Mouse (Mus musculus) lung, postnatal 25 days (tissue): Measurements from ENCODE around the gene Sirt4.

Experiments used
- DNase-seq: peaks from one replicate; pipeline ENCODE4 v3.0.0; 2022; ENCODE audit warnings: low spot score

Sirt4 gene

DNA sequence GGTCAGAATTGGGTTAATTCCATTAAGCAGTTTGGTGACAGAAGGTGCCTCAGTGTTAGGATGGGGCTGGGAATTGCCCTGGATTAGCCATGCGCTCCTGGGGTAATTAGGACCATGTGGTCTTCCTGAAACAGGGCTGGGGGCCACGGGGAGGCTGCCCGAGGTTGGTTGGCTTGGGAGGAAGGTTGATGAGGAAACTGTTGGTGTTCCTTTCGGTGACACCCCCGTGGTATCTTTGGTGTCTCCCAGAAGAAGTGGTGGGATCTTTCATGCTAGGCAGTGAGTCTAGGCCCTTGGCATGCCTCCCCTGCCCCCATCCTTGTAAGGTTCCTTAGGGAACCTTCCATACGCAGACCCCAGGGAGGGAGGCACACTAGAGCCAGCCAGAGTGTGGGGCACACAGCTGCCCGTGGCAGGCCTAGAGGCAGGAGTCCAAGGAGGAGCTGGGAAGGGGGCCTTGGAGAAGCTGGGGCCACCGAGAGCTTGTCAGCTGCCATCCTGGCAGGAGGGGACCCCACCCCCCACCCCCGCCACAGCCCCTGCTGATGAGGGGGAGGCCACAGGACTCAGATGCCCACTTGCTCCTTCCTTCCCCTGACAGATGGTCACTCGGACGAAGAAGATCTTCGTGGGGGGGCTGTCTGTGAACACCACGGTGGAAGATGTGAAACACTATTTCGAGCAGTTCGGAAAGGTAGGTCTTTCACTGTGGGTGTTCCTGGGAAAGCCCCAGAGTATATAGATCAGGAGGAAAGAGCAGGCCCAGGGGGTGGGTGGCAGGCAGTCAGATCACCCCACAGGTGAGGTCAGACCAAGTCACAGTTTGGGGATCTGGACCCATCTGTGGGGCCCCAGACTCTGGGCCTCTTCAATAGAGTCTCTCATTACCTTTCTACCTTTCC, 49.4 kb downstream of the Sirt4 start:
- DNase-seq: no peak

DNA sequence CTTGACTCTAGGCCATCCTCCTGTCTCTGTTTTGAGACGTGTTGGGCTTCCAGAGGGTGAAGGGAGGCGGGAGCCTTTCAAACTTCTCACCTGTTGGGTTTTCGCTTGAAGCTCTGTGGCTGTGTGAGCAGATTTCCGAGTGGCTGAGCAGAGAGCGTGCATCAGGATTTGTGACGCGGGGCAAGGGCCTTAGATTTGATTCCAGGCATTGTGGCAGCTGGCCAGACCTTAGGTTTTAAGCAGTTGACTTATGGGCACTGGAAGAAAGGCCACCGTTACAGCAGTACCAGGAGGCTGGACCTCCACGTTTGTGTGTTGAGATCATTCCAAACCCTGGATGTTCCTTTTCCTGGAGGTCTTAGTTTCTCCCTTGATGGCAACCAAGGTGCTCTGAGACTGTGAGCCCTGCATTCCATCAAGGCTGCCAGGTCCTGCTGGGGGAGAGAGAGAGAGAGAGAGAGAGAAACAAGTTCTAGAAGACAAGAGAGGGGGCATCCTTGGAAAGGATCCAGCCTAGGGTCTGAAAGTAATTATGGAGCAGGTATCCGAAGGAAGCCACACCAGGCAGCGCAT, 50.2 kb downstream of the Sirt4 start:
- DNase-seq: no peak

GRCm38 (mm10) chr5:115433191-115433590, 51.3 kb downstream of the Sirt4 start:
- DNase-seq: no peak

DNA sequence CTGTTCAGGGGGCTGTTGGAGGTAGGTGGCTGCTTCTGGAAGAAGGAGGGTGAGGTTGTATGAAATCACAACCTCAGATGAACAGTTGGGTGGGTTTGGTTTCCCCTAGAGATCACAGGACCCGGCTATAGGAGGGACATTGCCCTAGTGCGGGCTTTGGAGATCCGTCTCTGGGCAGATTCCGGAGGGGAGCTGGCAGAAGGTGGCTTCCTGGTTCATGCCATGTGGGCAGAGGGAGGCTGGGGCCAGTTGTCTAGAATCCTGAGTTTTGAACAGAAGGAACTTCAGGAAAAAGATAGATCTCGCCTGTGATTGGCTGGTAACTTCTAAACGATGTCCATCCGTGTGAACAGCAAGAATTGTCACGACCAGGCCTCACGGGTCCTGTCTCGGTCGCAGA, 52.1 kb downstream of the Sirt4 start:
- DNase-seq: no peak

DNA sequence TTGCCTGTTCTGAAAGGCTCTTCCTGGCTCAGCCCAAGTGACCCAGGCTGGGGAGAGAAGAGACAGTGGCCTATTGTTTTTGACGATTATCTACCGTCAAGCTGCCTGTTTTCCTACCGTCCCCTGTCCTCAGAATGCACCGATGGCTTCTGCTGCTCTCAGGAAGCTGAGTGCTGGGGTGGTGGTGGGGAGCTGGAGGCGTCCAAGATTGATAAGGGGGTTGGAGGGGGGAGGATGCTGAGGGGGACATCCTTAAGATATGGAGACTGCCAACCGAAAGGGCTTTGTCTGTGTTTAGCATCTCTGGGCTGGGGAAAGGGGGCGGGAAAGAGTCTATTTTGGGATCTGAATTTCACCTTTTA, 52.6 kb downstream of the Sirt4 start:
- no peak for DNase-seq

DNA sequence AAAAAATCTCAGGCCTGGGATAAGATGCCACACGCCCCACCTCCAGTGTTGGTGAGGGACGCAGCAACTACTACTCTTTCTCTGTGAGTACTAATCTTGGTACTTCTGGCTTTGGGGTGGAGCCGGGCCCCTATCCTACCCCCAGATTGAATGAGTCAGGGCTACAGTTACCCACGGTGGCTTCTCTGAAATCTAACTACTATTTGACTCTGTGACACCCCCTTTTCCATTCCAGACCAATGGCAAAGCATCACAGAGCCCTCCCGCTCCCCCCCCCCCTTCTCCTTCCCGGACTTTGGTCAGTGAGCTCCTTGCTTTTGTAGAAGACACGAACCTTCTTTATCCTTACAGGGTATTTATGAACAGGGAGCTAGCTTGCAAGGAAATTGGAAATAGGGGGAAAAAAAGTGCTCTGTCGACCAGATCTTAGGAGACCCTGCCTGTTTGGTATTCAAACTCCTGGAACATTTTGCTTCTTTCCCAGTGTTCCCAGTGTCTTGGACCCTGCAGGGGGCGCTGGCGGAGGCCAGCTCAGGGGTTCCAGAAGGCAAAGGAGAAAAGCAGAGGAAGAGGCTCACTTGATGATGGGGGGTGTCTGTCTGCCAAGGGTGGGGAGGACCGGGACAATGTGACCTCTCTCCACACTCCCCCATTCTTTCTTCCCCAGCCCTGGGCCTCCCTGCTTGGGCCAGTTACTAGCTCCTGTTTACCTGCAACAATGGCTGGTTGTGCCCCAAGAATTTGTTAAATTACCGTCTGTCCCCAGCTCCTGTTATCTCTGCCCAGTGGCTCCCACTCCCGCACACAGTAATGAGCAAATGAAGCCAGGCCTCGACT, 53.2 kb downstream of the Sirt4 start:
- no peak for DNase-seq

- no peak for DNase-seq
Observed at GRCm38 (mm10) chr5:115430187-115430960, 54.2 kb downstream of the Sirt4 start.

GRCm38 (mm10) chr5:115429359-115430186, 55.0 kb downstream of the Sirt4 start, which contains the start of gene Msi1:
TSS of gene Msi1 (plus strand) at chr5:115429599.
- DNase-seq: no peak

DNA sequence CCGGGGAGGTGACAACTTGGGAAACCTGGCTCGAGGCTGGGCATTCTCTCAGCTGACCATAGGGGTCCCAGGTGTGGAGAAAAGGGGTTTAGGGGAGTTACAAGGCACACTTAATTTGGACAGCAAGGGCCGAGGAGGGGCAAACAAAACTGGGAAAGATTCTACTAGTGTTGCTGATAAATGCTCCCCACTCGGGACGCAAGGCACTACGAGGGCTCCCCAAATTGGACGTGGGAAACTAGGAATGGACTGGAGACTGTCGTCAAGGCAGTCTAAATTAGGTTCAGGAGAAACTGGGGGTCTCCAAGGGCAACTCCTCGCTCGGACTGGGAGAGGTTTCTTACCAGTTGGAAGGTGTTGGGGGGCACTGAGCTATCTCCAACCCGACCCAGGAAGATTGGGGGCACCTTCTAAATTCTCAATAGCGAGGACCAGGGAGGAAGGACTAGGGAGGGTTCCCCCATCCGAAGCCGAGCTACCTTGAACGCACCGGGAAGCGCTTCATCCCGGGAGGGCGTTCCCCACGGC, 55.6 kb downstream of the Sirt4 start:
- DNase-seq: no peak
